Mouse (Mus musculus): ENCODE results near the gene Itprip. TPM values are rescaled to one million over a fixed set of nuclear protein-coding genes. Genes with fewer than 3 reads are reported as not detected.

Itprip gene
- polyA plus RNA-seq, 2 experiments: 2.0 to 2.2 TPM

GRCm38 (mm10) chr19:47886617-47887016 lies 32.5 kb downstream of the Itprip start:
- H3K4me2 ChIP-seq (ENCODE audit: low read depth): no peak overlapping the region
- no peaks in the 10 kb centered on the region for H3K27me3 ChIP-seq (ENCODE audit: control insufficient read depth, insufficient read depth, low read length)
- H3K4me1 ChIP-seq (replicated peaks; ENCODE audit: control insufficient read depth in 2 of 2, insufficient read depth in 2 of 2, low read length in 1 of 2): peaks cover 0 to 4% of the 10 kb centered on the region in 2 experiments; a peak in 1 of 4 replicates
- TF ChIP-seq CTCF (IDR thresholded peaks at IDR 0.05; ENCODE audit: low read depth) (no peak), EP300 (IDR thresholded peaks at IDR 0.05; ENCODE audit: low read depth) (no peak)
- no peak overlapping the region for H3K4me3 ChIP-seq (ENCODE audit: insufficient read depth in 1 of 2, low read depth in 2 of 2, low read length in 2 of 2)
- DNase-seq (ENCODE audit: low read depth in 3 of 3, low spot score in 3 of 3): no peak
- no peaks in the 10 kb centered on the region for H3K9me3 ChIP-seq (ENCODE audit: control insufficient read depth, low read length)
- WGBS (ENCODE audit: insufficient replicate concordance): 58% methylated on average over 7 of the region's 7 CpGs
- H3K27ac ChIP-seq: no peak overlapping the region
- H3K9ac ChIP-seq (replicated peaks): no peak overlapping the region
- no peak for ATAC-seq (ENCODE audit: insufficient read depth)
- H3K36me3 ChIP-seq (replicated peaks; ENCODE audit: control insufficient read depth, insufficient read depth, low read depth): no peaks in the 10 kb centered on the region

GRCm38 (mm10) chr19:47885886-47886285 lies 33.2 kb downstream of the Itprip start:
- WGBS (ENCODE audit: insufficient replicate concordance): 43% methylated on average over 11 of the region's 11 CpGs
- ATAC-seq (ENCODE audit: insufficient read depth): no peak
- H3K27me3 ChIP-seq (ENCODE audit: control insufficient read depth, insufficient read depth, low read length): no peaks in the 10 kb centered on the region

GRCm38 (mm10) chr19:47885191-47885743 lies 33.8 kb downstream of the Itprip start:
- WGBS (ENCODE audit: insufficient replicate concordance): 48% methylated on average over 7 of the region's 7 CpGs
- Histone ChIP-seq H3K27me3 (ENCODE audit: control insufficient read depth, insufficient read depth, low read length) (no peaks in the 10 kb centered on the region), H3K9ac (replicated peaks) (no peak overlapping the region), H3K4me2 (ENCODE audit: low read depth) (no peak overlapping the region), H3K4me1 (replicated peaks; ENCODE audit: control insufficient read depth in 2 of 2, insufficient read depth in 2 of 2, low read length in 1 of 2) (no peaks in the 10 kb centered on the region; a peak in 1 of 4 replicates), H3K27ac (no peak overlapping the region), H3K36me3 (replicated peaks; ENCODE audit: control insufficient read depth, insufficient read depth, low read depth) (no peaks in the 10 kb centered on the region), H3K9me3 (ENCODE audit: control insufficient read depth, low read length) (no peaks in the 10 kb centered on the region), H3K4me3 (ENCODE audit: insufficient read depth in 1 of 2, low read depth in 2 of 2, low read length in 2 of 2) (no peak overlapping the region)
- ATAC-seq (ENCODE audit: insufficient read depth) (no peak), DNase-seq (ENCODE audit: low read depth in 3 of 3, low spot score in 3 of 3) (no peak)
- no peak for TF ChIP-seq EP300 (IDR thresholded peaks at IDR 0.05; ENCODE audit: low read depth)
- no peak for TF ChIP-seq CTCF (IDR thresholded peaks at IDR 0.05; ENCODE audit: low read depth)

More at GRCm38 (mm10) chr19:47885886-47886285, 33.2 kb downstream of the Itprip start:
- H3K4me1 ChIP-seq (replicated peaks; ENCODE audit: control insufficient read depth in 2 of 2, insufficient read depth in 2 of 2, low read length in 1 of 2): peaks cover 0 to under 1% of the 10 kb centered on the region in 2 experiments; a peak in 1 of 4 replicates
- no peak for DNase-seq (ENCODE audit: low read depth in 3 of 3, low spot score in 3 of 3)
- H3K9ac ChIP-seq (replicated peaks): no peak overlapping the region
- TF ChIP-seq EP300 (IDR thresholded peaks at IDR 0.05; ENCODE audit: low read depth): no peak
- no peak for TF ChIP-seq CTCF (IDR thresholded peaks at IDR 0.05; ENCODE audit: low read depth)
- no peak overlapping the region for H3K27ac ChIP-seq
- no peaks in the 10 kb centered on the region for H3K36me3 ChIP-seq (replicated peaks; ENCODE audit: control insufficient read depth, insufficient read depth, low read depth)
- no peak overlapping the region for H3K4me2 ChIP-seq (ENCODE audit: low read depth)
- no peaks in the 10 kb centered on the region for H3K9me3 ChIP-seq (ENCODE audit: control insufficient read depth, low read length)
- H3K4me3 ChIP-seq (ENCODE audit: insufficient read depth in 1 of 2, low read depth in 2 of 2, low read length in 2 of 2): no peak overlapping the region

GRCm38 (mm10) chr19:47884296-47885085 lies 34.6 kb downstream of the Itprip start:
- Histone ChIP-seq H3K9me3 (ENCODE audit: control insufficient read depth, low read length) (no peaks in the 10 kb centered on the region), H3K27ac (no peak overlapping the region), H3K9ac (replicated peaks) (no peak overlapping the region), H3K4me2 (ENCODE audit: low read depth) (no peak overlapping the region), H3K36me3 (replicated peaks; ENCODE audit: control insufficient read depth, insufficient read depth, low read depth) (no peaks in the 10 kb centered on the region), H3K4me3 (ENCODE audit: insufficient read depth in 1 of 2, low read depth in 2 of 2, low read length in 2 of 2) (no peak overlapping the region), H3K4me1 (replicated peaks; ENCODE audit: control insufficient read depth in 2 of 2, insufficient read depth in 2 of 2, low read length in 1 of 2) (no peaks in the 10 kb centered on the region), H3K27me3 (ENCODE audit: control insufficient read depth, insufficient read depth, low read length) (no peaks in the 10 kb centered on the region)
- WGBS (ENCODE audit: insufficient replicate concordance): 56% methylated on average over 13 of the region's 13 CpGs
- ATAC-seq (ENCODE audit: insufficient read depth): no peak
- TF ChIP-seq CTCF (IDR thresholded peaks at IDR 0.05; ENCODE audit: low read depth) (no peak), EP300 (IDR thresholded peaks at IDR 0.05; ENCODE audit: low read depth) (no peak)
- DNase-seq (ENCODE audit: low read depth in 3 of 3, low spot score in 3 of 3): no peak

GRCm38 (mm10) chr19:47882882-47883254 lies 36.2 kb downstream of the Itprip start:
- Histone ChIP-seq H3K4me1 (replicated peaks; ENCODE audit: control insufficient read depth in 2 of 2, insufficient read depth in 2 of 2, low read length in 1 of 2) (no peaks in the 10 kb centered on the region), H3K27me3 (ENCODE audit: control insufficient read depth, insufficient read depth, low read length) (no peaks in the 10 kb centered on the region), H3K4me3 (ENCODE audit: insufficient read depth in 1 of 2, low read depth in 2 of 2, low read length in 2 of 2) (no peak overlapping the region), H3K27ac (no peak overlapping the region), H3K4me2 (ENCODE audit: low read depth) (no peak overlapping the region), H3K9me3 (ENCODE audit: control insufficient read depth, low read length) (no peaks in the 10 kb centered on the region), H3K36me3 (replicated peaks; ENCODE audit: control insufficient read depth, insufficient read depth, low read depth) (no peaks in the 10 kb centered on the region), H3K9ac (replicated peaks) (no peak overlapping the region)
- no peak for ATAC-seq (ENCODE audit: insufficient read depth)
- TF ChIP-seq EP300 (IDR thresholded peaks at IDR 0.05; ENCODE audit: low read depth) (no peak), CTCF (IDR thresholded peaks at IDR 0.05; ENCODE audit: low read depth) (no peak)
- whole genome bisulfite sequencing (ENCODE audit: insufficient replicate concordance): 46% methylated on average over 9 of the region's 9 CpGs
- DNase-seq (ENCODE audit: low read depth in 3 of 3, low spot score in 3 of 3): no peak
